Mouse (Mus musculus): Measurements from ENCODE around the gene Polr2i.

- no peak for TF ChIP-seq CTCF (IDR thresholded peaks at IDR 0.05; ENCODE audit: low read depth)
- TF ChIP-seq EP300 (IDR thresholded peaks at IDR 0.05; ENCODE audit: low read depth): no peak
These were observed 47.9 kb upstream of the Polr2i start, which contains the start of gene Cox7a1 for GRCm38 (mm10) chr7:30183879-30184289.

All from heart, postnatal 0 days (tissue).